Mouse (Mus musculus): ENCODE measurements around the gene Gimap8. TPM values are rescaled to one million over a fixed set of nuclear protein-coding genes. Genes with fewer than 3 reads are reported as not detected.

The Gimap8 gene
- polyA plus RNA-seq, 1 experiment from 2014 or later, result 0.52 TPM

DNA sequence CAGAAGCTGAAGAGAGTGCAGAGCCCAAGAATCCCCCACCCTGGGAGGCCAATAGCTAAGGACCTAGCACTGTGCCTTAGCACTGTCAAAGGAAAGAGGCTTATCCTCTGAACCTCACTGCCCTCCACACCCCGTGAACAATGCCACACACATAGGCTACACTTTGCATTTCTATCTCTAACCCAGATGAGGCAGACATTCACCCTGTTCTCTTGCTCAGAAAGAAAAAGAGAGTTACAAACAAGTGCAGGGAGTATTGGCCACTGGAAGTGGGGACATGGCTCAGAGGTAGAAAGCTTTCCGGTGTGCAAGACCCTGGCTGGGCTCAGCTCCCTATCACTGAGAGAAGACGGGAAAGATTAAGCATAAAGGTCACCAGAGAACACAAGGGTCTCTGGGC lies 59.1 kb downstream of the Gimap8 start:
- 38% methylated on average over 3 of the region's 3 CpGs for WGBS

More for the DNA sequence above, 59.1 kb downstream of the Gimap8 start:
- ATAC-seq, result no peak
- Histone ChIP-seq H3K9me3 (ENCODE audit: control insufficient read depth, low read length) (no peaks in the 10 kb centered on the region), H3K27ac (ENCODE audit: low read length) (no peak overlapping the region), H3K4me1 (replicated peaks; ENCODE audit: control insufficient read depth, insufficient read depth, low read length) (no peaks in the 10 kb centered on the region), H3K27me3 (replicated peaks; ENCODE audit: control insufficient read depth, insufficient read depth, low read length) (no peaks in the 10 kb centered on the region), H3K9ac (replicated peaks; ENCODE audit: low read depth, low read length) (no peak overlapping the region), H3K36me3 (ENCODE audit: control insufficient read depth, insufficient read depth) (no peaks in the 10 kb centered on the region), H3K4me3 (replicated peaks; ENCODE audit: low read length) (no peak overlapping the region), H3K4me2 (ENCODE audit: low read length) (no peak overlapping the region)

Other genes with a start within 250 kb of the Gimap8 start
- 28.7 and 29.8 TPM in 2 replicates for gene Zfp467, start 201.4 kb upstream of the Gimap8 start, polyA plus RNA-seq (2015; fragmentation: Nextera tagmentation; extraction: Ambion mirVana)
- 0.16 and 0.19 TPM in 2 replicates for gene Sspo, start 199.0 kb upstream of the Gimap8 start, polyA plus RNA-seq (2015; fragmentation: Nextera tagmentation; extraction: Ambion mirVana)
- 226 and 248 TPM in 2 replicates for gene Atp6v0e2, start 109.6 kb upstream of the Gimap8 start, polyA plus RNA-seq (2015; fragmentation: Nextera tagmentation; extraction: Ambion mirVana)
- 18.6 and 21.6 TPM in 2 replicates for gene Lrrc61, start 92.4 kb upstream of the Gimap8 start, polyA plus RNA-seq (2015; fragmentation: Nextera tagmentation; extraction: Ambion mirVana)
- gene Rarres2, start 74.4 kb upstream of the Gimap8 start, polyA plus RNA-seq (2015; fragmentation: Nextera tagmentation; extraction: Ambion mirVana), result 3.6 and 4.5 TPM in 2 replicates
- gene Gm45021, start 57.6 kb upstream of the Gimap8 start, polyA plus RNA-seq (2015; fragmentation: Nextera tagmentation; extraction: Ambion mirVana), result not detected in 2 replicates
- gene Repin1, start 53.4 kb upstream of the Gimap8 start, polyA plus RNA-seq (2015; fragmentation: Nextera tagmentation; extraction: Ambion mirVana), result 32.9 and 34.4 TPM in 2 replicates
- not detected in 2 replicates for gene Gm44965, start 53.3 kb upstream of the Gimap8 start, polyA plus RNA-seq (2015; fragmentation: Nextera tagmentation; extraction: Ambion mirVana)
- gene Zfp775, start 45.2 kb upstream of the Gimap8 start, polyA plus RNA-seq (2015; fragmentation: Nextera tagmentation; extraction: Ambion mirVana), result 15.8 and 17.2 TPM in 2 replicates
- gene AI854703, start 20.5 kb upstream of the Gimap8 start, polyA plus RNA-seq (2015; fragmentation: Nextera tagmentation; extraction: Ambion mirVana), result 11.7 and 17.5 TPM in 2 replicates
- gene Gimap9, start 28.9 kb downstream of the Gimap8 start, polyA plus RNA-seq (2015; fragmentation: Nextera tagmentation; extraction: Ambion mirVana), result 2.0 and 2.7 TPM in 2 replicates
- 1.2 and 1.8 TPM in 2 replicates for gene Gimap4, start 37.3 kb downstream of the Gimap8 start, polyA plus RNA-seq (2015; fragmentation: Nextera tagmentation; extraction: Ambion mirVana)
- 7.8 and 7.9 TPM in 2 replicates for gene Gimap6, start 61.0 kb downstream of the Gimap8 start, polyA plus RNA-seq (2015; fragmentation: Nextera tagmentation; extraction: Ambion mirVana)
- gene Gm28053, start 71.4 kb downstream of the Gimap8 start, polyA plus RNA-seq (2015; fragmentation: Nextera tagmentation; extraction: Ambion mirVana), result 1.1 TPM in 1 of 2 replicates, not detected in the other
- not detected in 2 replicates for gene Gimap7, start 71.4 kb downstream of the Gimap8 start, polyA plus RNA-seq (2015; fragmentation: Nextera tagmentation; extraction: Ambion mirVana)
- 4.0 and 5.5 TPM in 2 replicates for gene Gimap1, start 91.8 kb downstream of the Gimap8 start, polyA plus RNA-seq (2015; fragmentation: Nextera tagmentation; extraction: Ambion mirVana)
- 0.77 and 1.4 TPM in 2 replicates for gene Gimap5, start 99.0 kb downstream of the Gimap8 start, polyA plus RNA-seq (2015; fragmentation: Nextera tagmentation; extraction: Ambion mirVana)
- not detected in 2 replicates for gene Gimap3, start 123.6 kb downstream of the Gimap8 start, polyA plus RNA-seq (2015; fragmentation: Nextera tagmentation; extraction: Ambion mirVana)
- gene Tmem176a, start 193.7 kb downstream of the Gimap8 start, polyA plus RNA-seq (2015; fragmentation: Nextera tagmentation; extraction: Ambion mirVana), result 10.2 and 10.5 TPM in 2 replicates
- 73.2 and 80.9 TPM in 2 replicates for gene Tmem176b, start 194.3 kb downstream of the Gimap8 start, polyA plus RNA-seq (2015; fragmentation: Nextera tagmentation; extraction: Ambion mirVana)
- gene Aoc1, start 225.7 kb downstream of the Gimap8 start, polyA plus RNA-seq (2015; fragmentation: Nextera tagmentation; extraction: Ambion mirVana), result not detected in 2 replicates

Data from forebrain, embryonic 16.5 days (tissue).